Comparison of ENCODE assay signal across 9 mouse cellular contexts in the genomic region with DNA sequence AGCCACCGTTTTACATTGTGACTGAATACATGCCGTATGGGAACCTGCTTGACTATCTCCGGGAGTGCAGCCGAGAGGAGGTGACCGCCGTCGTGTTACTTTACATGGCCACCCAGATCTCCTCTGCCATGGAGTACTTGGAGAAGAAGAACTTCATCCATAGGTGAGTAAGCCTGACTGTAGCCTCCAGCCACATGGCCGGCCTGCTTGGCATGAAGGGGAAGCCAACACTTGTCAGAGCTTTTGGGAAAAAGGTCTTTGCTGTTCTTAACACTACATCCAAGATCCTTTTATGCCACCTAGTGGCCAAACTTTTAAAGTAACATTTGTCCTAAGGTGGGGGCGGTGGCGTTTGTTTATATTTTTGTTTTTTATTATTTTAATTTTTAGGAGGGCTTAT. TPM values are rescaled to one million over a fixed set of nuclear protein-coding genes. Genes with fewer than 3 reads are reported as not detected.
DNase-seq lines count a peak whose midpoint lies in the region; ATAC-seq and TF ChIP-seq lines count a peak whose summit lies in the region.
"Had no signal": no experiment of that assay in that cellular context is flagged by ENCODE, and none has a peak within 500 bp of the region (broad histone marks: within the 10 kb centered on the region; RNA-seq: fewer than 3 reads in every experiment).

No protein-coding gene starts in this region.

- no peak for TF ChIP-seq POLR2A in CH12.LX (IDR thresholded peaks at IDR 0.05; ENCODE audit: low read depth, low read length)

- no peak for ATAC-seq in hindbrain, embryonic 11.5 days (ENCODE audit: low FRiP score)
- no peak for ATAC-seq in hindbrain, embryonic 13.5 days (ENCODE audit: low FRiP score)
- peak; percentile 74 for ATAC-seq in megakaryocyte progenitor cell, adult 5-6 weeks (replicated peaks; ENCODE audit: poor library complexity)

- dilution Hi-C loops in CH12.LX (cut with MboI; ENCODE audit: extremely low pct_ligation_motif_present, extremely low pct_unique_long_range_greater_than_20kb, low sequenced_read_pairs): no loop called here

- in situ Hi-C loops in CH12.LX (cut with MboI; ENCODE audit: low pct_ligation_motif_present, low pct_unique_long_range_greater_than_20kb, low sequenced_read_pairs): loop anchor here (5.0 to 25.0 kb wide), 2 partner anchors 96 to 221 kb away; a partner anchor contains a TSS

- H3K4me3 ChIP-seq in hindbrain, embryonic 11.5 days (ENCODE audit: low read depth, low read length): no peak overlapping the region
- no peak overlapping the region for H3K4me3 ChIP-seq in hindbrain, embryonic 13.5 days
- H3K4me3 ChIP-seq in CH12.LX (replicated peaks in 1 of 3; ENCODE audit: low read depth in 2 of 3, low read length in 2 of 3, poor library complexity in 1 of 3): no peak overlapping the region
- H3K4me3 ChIP-seq: megakaryocyte, embryonic 14.5 days had no signal

- peaks cover 17% of the 10 kb centered on the region for H3K36me3 ChIP-seq in hindbrain, embryonic 11.5 days (ENCODE audit: control insufficient read depth, insufficient read depth, low read length)
- H3K36me3 ChIP-seq in hindbrain, embryonic 13.5 days: peaks cover 68% of the 10 kb centered on the region
- H3K36me3 ChIP-seq in CH12.LX (replicated peaks in 1 of 2; ENCODE audit: control insufficient read depth in 1 of 2, insufficient read depth in 1 of 2, low read length in 1 of 2): peaks cover 55 to 86% of the 10 kb centered on the region in 2 experiments

- H3K9me3 ChIP-seq in hindbrain, embryonic 11.5 days (ENCODE audit: control insufficient read depth, low read length): no peaks in the 10 kb centered on the region
- H3K9me3 ChIP-seq in hindbrain, embryonic 13.5 days: no peaks in the 10 kb centered on the region
- peaks cover 5% of the 10 kb centered on the region for H3K9me3 ChIP-seq in CH12.LX (replicated peaks; ENCODE audit: low read length)
- H3K9me3 ChIP-seq: megakaryocyte, embryonic 14.5 days had no signal

- H3K27me3 ChIP-seq in hindbrain, embryonic 11.5 days (ENCODE audit: control insufficient read depth, insufficient read depth, low read length): no peaks in the 10 kb centered on the region
- no peaks in the 10 kb centered on the region for H3K27me3 ChIP-seq in hindbrain, embryonic 13.5 days
- H3K27me3 ChIP-seq in CH12.LX (replicated peaks): no peaks in the 10 kb centered on the region
- H3K27me3 ChIP-seq: megakaryocyte, embryonic 14.5 days had no signal

- TF ChIP-seq RAD21 in CH12.LX (IDR thresholded peaks at IDR 0.05; ENCODE audit: low read depth, low read length): peak; percentile 77

- WGBS in hindbrain, embryonic 11.5 days: 80% methylated on average over 10 of the region's 10 CpGs
- 82% methylated on average over 10 of the region's 10 CpGs for WGBS in hindbrain, embryonic 13.5 days

- H3K9ac ChIP-seq in hindbrain, embryonic 11.5 days (ENCODE audit: low read depth, low read length): no peak overlapping the region
- no peak overlapping the region for H3K9ac ChIP-seq in hindbrain, embryonic 13.5 days
- no peak overlapping the region for H3K9ac ChIP-seq in CH12.LX (ENCODE audit: insufficient read depth, low read depth)

- H3K79me2 ChIP-seq in CH12.LX (replicated peaks; ENCODE audit: control insufficient read depth, extremely low read depth, insufficient read depth, poor library complexity, severe bottlenecking): no peaks in the 10 kb centered on the region

- peak in 1 of 2 experiments; percentile 78; a peak in 2 of 4 replicates for TF ChIP-seq CTCF in CH12.LX (conservative IDR thresholded peaks at IDR 0.05 in 1 of 2, IDR thresholded peaks at IDR 0.05 in 1 of 2; ENCODE audit: low read depth in 2 of 2, low read length in 2 of 2)

- no peaks in the 10 kb centered on the region for H3K4me1 ChIP-seq in hindbrain, embryonic 11.5 days (replicated peaks; ENCODE audit: control insufficient read depth, insufficient read depth, low read length)
- H3K4me1 ChIP-seq in hindbrain, embryonic 13.5 days (replicated peaks): no peaks in the 10 kb centered on the region
- H3K4me1 ChIP-seq in CH12.LX (ENCODE audit: control insufficient read depth in 1 of 2, insufficient read depth in 2 of 2): no peaks in the 10 kb centered on the region

- no peak overlapping the region for H3K4me2 ChIP-seq in hindbrain, embryonic 11.5 days (replicated peaks; ENCODE audit: low read depth, low read length)
- no peak overlapping the region for H3K4me2 ChIP-seq in hindbrain, embryonic 13.5 days
- no peak overlapping the region for H3K4me2 ChIP-seq in CH12.LX (ENCODE audit: insufficient read depth, low read depth, poor library complexity, severe bottlenecking)

- no peak for TF ChIP-seq EP300 in CH12.LX (IDR thresholded peaks at IDR 0.05; ENCODE audit: low read length)

- DNase-seq in hindbrain, embryonic 11.5 days (ENCODE audit: low spot score): peak; percentile 60
- peak; percentile 57 for DNase-seq in CH12.LX (ENCODE audit: extremely low read depth)
- peak; percentile 57 for DNase-seq in cerebellum, adult 9-11 months
- DNase-seq in induced T-regulatory cell, adult 2 months (ENCODE audit: low read depth): peak; percentile 78
- no peak for DNase-seq in layer of hippocampus, postnatal 10 days (ENCODE audit: low spot score in 2 of 2)
- DNase-seq in gastrocnemius, postnatal 4 days (ENCODE audit: low spot score in 2 of 2): no peak

- no peak overlapping the region for H3K27ac ChIP-seq in hindbrain, embryonic 11.5 days (ENCODE audit: low read depth, low read length)
- no peak overlapping the region for H3K27ac ChIP-seq in hindbrain, embryonic 13.5 days
- H3K27ac ChIP-seq in CH12.LX (ENCODE audit: insufficient read depth, low read depth): no peak overlapping the region

TF ChIP-seq in CH12.LX, 34 proteins besides CTCF, POLR2A, EP300 and RAD21:
- TF ChIP-seq MYC (IDR thresholded peaks at IDR 0.05; ENCODE audit: low read depth, low read length) (peak; percentile 56; the same call in 1 of the 2 replicates), SMC3 (IDR thresholded peaks at IDR 0.05; ENCODE audit: low read depth, low read length) (peak; percentile 66), ZC3H11A (IDR thresholded peaks at IDR 0.05; ENCODE audit: low read depth, low read length) (no peak), UBTF (IDR thresholded peaks at IDR 0.05; ENCODE audit: low read depth, low read length) (no peak), MAZ (IDR thresholded peaks at IDR 0.05; ENCODE audit: low read depth, low read length) (0 out of 2 replicates have a peak, but pooled peaks have one; percentile 53), USF2 (conservative IDR thresholded peaks at IDR 0.05; ENCODE audit: low read depth, low read length) (no peak), ZNF384 (IDR thresholded peaks at IDR 0.05; ENCODE audit: low read depth, low read length) (no peak), CHD1 (IDR thresholded peaks at IDR 0.05; ENCODE audit: low read depth, low read length) (no peak)

RNA-seq across cellular contexts. Expression of a gene that starts 41.1 kb away (rescaled TPM):
- polyA plus RNA-seq in hindbrain, embryonic 11.5 days (2014; fragmentation: Nextera tagmentation; extraction: Ambion mirVana): 5.5 and 6.5 TPM in 2 replicates
- 3.2 and 5.9 TPM in 2 replicates for polyA plus RNA-seq in hindbrain, embryonic 13.5 days (2015; fragmentation: Nextera tagmentation; extraction: Ambion mirVana)
- 37.2 and 37.6 TPM in 2 replicates for total RNA-seq in CH12.LX (2012; rRNA removed)
- total RNA-seq in CH12.LX (2014; rRNA removed): 50.5 and 53.8 TPM in 2 replicates
- 85.7 and 88.6 TPM in 2 replicates for polyA plus RNA-seq in CH12.LX (2012; ENCODE audit: insufficient read length, low read depth)
- total RNA-seq in megakaryocyte progenitor cell, adult 5-6 weeks (2015): 15.4 and 17.0 TPM in 2 replicates
- total RNA-seq in megakaryocyte progenitor cell, adult 5-6 weeks (2017): 22.6 and 24.6 TPM in 2 replicates
- 1 to 10 TPM; 5.0 to 8.5 TPM for total RNA-seq in layer of hippocampus, postnatal 10 days (2021)
- total RNA-seq in gastrocnemius, postnatal 4 days (2021): 1 to 10 TPM; 6.8 to 8.0 TPM

Comparison
In these comparisons a context has a peak if more than half of its experiments do, and no peak if none do; other contexts are left out.
1. DNase-seq: peak in hindbrain, embryonic 11.5 days (single experiment), CH12.LX (single experiment), cerebellum, adult 9-11 months (single experiment) and induced T-regulatory cell, adult 2 months (single experiment); none in layer of hippocampus, postnatal 10 days (0 of 2) and gastrocnemius, postnatal 4 days (0 of 2).